Mouse (Mus musculus) olfactory bulb, adult 2 months (tissue): ENCODE results near the gene Herc4.

Experiments
- CTCF ChIP-seq: fragments of 200-500 bp; IDR thresholded peaks from 2 replicates; pipeline ENCODE4 v1.5.1; 2012; ENCODE audit warnings: low read depth, mild to moderate bottlenecking, low read length, moderate library complexity; ENCODE audit not compliant: insufficient read depth
- POLR2A ChIP-seq: fragments of 200-500 bp; IDR thresholded peaks from 2 replicates; pipeline ENCODE4 v1.6.1; 2012; ENCODE audit warnings: mild to moderate bottlenecking, low read depth, low read length, moderate library complexity; ENCODE audit not compliant: insufficient read depth

DNA sequence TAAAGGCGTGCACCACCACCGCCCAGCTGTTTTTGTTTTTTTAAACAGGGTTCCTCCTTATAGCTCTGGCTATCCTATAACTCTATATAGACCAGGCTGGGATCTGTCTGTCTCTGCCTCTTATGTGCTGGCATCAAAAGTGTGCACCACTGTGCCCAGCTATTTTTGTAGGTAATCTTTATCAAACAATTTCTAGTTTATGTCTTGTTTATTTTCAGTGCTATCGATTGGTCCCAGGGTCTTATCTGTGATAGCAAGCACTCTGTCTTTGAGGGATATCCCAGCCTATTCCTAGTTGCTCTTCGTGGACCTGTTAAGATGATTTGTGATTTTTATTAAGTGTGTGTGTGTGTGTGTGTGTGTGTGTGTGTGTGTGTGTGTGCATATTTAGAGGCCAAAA lies 38.8 kb downstream of the Herc4 start:
- TF ChIP-seq POLR2A (no peak), CTCF (no peak)
